Mouse (Mus musculus): ENCODE measurements around the gene Zbtb4.
"Not testable (repeated sequence)": the region's sequence is repeated elsewhere in the genome, so short reads cannot be mapped to it uniquely, and the experiment has no call there.

Zbtb4 gene

DNA sequence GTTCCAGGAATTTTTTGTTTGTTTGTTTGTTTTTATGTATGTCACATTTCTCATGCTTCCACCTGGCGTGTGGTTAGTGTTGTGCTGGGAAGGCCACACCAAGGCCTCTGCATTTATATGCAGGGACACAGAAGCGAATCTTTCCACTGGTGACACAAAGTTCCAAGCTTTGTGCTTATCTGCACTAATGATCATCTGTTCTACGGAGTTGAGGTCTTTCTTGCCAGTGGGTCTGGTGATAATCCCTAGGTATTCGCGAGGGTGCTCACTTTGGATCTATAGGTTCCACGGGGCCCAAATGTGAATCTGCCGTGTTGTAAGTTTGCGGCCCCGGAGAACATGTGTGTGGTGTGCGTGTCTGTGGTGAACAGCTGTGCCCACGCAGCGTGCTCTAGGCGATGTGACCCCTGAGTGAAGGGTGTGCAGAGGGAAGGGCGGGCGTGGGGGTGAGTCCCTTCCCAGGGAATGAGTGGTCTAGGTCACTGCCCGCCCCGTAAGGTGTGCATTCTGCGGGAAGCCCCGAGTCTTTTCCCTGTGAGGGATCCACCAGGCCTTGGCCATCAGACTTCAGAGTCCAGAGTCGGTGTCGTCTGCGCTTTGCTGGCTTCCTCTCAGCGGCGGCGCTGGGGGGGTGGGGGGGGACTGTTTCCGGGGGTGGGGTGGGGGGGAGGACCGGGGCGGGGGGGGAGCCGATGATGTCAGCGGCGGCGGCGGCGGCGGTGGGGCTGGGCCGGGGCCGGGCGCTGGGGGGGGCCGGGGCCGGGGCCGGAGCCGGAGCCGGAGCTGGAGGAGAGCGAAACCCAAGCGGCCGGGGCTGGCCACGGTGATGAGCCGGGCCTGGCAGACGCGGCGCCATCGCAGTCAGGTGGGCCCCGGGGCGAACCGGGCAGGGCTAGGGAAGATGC, at the start of gene Zbtb4:
Gene Zbtb4, plus strand, starts transcription at position 692 of the 905 bp plus-strand sequence.
- no peak for DNase-seq (ENCODE audit: low read depth in 1 of 2, low spot score in 2 of 2)

DNA sequence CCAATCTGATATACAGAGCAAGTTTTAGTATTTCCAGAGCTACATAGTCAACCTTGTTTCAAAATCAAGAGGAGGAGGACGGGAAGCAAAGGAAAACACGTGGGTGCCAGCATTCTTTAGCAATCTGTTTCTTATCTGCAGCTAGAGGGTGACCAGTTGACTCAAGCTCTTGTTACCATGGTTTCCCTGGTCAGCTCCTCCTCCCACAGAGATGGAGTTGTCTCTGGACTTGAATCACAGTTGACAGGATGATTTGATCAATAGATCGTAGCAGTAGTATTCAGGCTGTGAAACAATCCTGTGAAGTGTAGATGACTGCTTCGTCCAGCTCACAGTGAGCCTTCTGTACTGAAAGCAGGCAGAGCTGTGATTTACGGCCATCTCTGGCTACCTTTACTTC, 49.8 kb upstream of the Zbtb4 start:
- no peak for DNase-seq (ENCODE audit: low read depth in 1 of 2, low spot score in 2 of 2)

DNA sequence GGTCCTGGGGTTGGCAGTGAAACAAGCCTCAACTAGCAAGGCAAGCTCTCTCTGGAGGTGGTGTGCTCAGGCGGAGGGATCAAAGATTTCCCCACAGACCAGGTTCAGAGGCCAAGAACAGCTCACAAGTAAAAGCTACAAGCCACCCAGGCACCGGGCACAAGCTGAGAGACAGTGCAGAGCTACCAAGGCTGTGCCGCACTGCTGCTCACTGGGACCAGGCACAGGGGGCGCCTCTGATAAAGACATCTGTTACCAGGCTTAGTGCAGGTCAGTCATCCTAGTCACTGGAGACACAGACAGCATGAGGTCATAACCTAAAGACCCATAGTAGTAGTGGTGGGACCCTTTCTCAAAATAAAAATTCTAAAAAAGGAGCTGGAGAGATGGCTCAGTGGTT, 48.8 kb upstream of the Zbtb4 start:
- no peak for DNase-seq (ENCODE audit: low read depth in 1 of 2, low spot score in 2 of 2)

DNA sequence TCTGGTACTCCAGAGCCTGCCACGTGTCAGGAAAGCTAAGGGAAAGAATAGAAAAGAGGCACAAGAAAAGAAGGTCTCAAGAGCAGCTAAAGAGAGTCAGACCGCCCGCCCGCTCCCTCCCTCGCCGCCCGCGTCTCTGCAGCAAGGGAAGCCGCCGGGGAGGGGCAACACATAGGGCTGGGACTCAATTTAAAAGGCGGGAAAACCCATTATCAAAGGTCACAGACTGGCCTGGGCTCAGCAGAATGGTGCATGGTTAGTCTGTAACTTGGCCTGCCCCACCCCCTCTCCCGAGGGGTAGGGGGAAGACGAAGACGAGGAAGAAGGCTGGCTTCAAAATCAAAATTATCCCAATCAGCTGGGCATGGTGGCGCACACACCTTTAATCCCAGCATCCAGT, 47.1 kb upstream of the Zbtb4 start:
- no peak for DNase-seq (ENCODE audit: low read depth in 1 of 2, low spot score in 2 of 2)

DNA sequence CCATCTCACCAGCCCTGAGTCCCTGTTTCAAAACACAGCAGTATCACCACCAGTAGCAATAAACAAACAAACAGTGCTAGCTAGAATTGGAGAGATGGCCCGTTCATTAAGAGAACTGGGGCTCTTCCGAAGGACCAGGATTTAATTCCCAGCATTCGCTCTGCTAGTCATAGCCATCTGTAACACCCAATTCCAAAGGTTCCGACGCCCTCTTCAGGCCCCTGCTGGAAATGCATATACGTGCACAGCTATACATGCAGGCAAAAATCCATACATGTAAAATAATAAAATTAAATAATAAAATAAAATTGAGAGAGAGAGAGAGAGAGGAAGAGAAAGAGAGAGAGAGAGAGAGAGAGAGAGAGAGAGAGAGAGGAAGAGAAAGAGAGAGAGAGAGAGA, 46.3 kb upstream of the Zbtb4 start:
- DNase-seq (ENCODE audit: low read depth in 1 of 2, low spot score in 2 of 2) = no peak

DNA sequence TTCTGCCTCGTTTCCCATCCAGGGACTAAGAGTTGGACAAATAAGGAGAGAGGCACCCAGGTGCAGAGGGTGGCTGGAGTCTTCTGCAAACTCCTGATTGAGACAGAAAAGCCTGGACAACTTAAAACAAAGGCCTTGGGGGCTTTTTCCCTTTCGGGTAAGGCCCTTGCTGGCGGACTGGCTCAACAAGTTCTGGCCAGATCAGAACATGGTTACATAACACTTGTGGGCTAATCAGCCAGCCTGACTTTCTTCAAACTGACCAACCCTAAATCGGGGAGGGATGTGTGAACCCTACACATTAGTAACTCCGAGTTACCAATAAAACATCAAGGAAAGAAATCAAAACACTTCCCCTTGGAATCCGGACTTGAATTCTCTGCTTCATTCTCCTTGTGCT, 44.9 kb upstream of the Zbtb4 start:
- DNase-seq (ENCODE audit: low read depth in 1 of 2, low spot score in 2 of 2) = no peak

DNA sequence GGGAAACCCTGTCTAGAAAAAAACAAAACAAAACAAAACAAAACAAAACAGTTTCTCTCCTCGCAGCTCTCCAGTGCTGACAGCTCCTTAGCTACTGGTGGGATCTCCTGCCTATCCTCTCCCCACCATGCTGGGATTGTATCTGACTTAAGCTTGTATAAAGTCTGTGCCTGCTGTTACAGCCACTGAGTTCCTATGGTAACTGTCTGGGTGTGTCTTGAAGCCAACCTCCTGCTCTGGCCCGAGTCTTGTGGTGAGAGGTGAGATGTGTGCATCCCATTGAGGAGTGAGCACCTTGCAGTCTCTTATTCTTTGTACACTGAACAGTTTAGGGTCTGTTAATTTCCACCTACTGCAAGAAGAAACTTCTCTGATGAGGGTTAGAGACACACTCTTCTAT, 42.6 kb upstream of the Zbtb4 start:
- DNase-seq (ENCODE audit: low read depth in 1 of 2, low spot score in 2 of 2) = no peak

DNA sequence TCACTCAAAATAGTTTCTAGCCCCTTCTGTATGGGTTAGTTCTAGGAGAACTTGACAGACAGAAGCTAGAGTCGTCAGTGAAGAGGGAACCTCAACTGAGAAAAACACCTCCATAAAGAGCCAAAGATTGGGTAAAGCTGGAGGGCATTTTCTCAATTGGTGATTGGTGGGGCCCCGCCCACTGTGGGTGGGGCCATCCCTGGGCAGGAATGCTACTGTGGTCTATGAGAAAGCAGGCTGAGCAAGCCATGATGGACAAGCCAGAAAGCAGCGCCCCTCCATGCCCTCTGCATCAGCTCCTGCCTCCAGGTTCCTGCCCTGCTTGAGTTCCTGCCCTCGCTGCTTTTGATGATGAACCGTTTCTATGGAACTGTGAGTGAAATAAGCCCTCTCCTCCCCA, 39.8 kb upstream of the Zbtb4 start:
- DNase-seq (ENCODE audit: low read depth in 1 of 2, low spot score in 2 of 2) = no peak

DNA sequence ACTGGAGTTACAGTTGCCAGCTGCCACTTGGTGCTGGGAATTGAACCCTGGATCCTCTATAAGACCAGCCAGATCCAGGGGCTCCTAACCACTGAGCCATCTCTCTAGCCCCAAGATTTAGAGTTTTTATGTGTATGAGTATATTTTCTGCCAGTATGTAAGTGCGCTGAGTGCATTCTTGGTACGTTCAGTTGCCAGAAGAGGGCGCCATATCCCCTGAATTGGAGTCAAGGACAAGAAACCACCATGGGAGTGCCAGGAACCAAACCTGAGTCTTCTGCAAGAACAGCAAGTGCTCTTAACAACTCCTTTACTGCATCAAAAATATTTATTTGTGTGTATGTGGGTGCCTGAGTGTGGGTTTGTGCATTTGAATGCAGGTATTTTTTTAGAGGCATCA, 36.6 kb upstream of the Zbtb4 start:
- peak; percentile 28 to 66 for DNase-seq (ENCODE audit: low read depth in 1 of 2, low spot score in 2 of 2)

DNA sequence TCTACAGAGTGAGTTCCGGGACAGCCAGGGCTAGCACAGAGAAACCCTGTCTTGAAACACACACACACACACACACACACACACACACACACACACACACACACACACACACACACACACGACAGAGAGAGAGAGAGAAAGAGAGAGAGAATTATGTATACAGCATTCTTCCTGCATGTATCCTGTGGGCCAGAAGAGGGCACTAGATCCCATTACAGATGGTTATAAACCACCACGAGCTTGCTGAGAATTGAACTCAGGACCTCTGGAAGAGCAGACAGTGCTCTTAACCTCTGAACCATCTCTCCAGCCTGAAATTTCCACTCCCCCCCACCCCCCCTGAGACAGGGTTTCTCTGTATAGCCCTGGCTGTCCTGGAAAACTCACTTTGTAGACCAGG, 34.3 kb upstream of the Zbtb4 start:
- DNase-seq (ENCODE audit: low read depth in 1 of 2, low spot score in 2 of 2) = not testable (repeated sequence)

DNA sequence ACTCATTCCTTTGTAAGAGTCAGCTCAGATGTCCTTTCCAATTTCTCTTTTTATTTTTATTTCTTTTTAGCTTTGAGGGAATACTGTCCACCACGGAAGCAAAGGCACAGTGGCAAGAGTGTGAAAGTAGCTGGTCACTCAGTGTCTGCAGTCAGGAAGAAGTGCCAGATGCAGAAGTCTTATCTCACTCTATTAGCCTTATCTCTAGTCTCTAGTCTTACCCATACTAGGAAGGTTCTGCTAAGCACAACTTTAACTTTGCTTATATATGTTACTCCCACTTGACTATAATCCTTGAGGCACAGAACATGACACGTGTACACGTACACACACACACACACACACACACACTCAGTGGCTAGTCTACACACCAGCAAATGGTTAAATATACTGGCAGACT, 14.1 kb upstream of the Zbtb4 start:
- no peak for DNase-seq (ENCODE audit: low read depth in 1 of 2, low spot score in 2 of 2)

DNA sequence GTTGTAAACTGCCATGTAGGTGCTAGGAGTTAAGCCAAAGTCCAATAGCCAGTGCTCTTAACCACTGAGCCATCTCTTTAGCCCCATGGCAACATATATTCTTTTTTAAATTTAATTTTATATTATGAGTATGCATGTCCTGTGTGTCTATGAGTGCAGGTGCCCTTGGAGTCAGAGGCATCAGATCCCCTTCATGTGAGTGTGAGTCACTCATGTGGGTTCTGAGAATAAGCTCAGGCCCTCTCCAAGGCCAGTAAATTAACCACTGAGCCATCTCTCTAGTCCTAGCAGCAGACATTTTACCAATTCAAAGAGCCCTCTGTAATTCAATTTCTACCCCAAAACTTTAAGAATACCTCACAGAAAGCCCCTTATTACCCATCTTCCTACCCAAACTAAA, 13.0 kb upstream of the Zbtb4 start:
- DNase-seq (ENCODE audit: low read depth in 1 of 2, low spot score in 2 of 2) = no peak

DNA sequence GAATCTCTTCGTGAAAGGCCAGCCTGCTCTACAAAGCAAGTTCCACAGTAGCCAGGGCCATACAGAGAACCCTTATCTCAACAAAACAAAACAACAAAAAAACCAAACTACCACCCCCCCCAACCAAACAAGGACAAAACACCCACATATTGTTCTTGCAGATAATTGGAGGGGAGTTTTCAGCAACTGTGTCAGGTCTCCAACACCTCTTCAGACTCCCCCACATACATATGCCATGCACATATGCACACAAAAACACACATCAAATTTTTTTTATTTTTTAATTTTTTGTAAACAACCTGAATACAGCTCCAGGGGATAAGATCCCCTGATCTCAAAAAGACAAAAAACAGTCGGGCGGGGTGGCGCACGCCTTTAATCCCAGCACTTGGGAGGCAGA, 11.5 kb upstream of the Zbtb4 start:
- no peak for DNase-seq (ENCODE audit: low read depth in 1 of 2, low spot score in 2 of 2)

DNA sequence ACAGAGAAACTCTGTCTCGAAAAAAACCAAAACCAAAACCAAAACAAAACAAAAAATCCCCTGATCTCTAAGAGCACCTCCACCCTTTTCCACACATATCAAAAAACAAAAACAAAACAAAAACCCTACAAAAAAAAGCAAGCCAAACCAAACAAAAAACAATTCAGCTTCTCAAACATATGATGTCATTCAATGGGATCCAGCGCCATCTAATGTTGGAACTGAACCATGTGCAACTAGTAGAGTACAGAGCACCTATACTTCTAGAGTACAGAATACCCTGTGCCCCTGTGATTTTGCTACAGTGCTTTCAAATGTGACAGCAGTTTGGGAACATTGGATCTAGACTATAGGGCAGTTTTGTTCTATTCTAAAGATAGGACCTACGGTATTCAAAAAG, 11.0 kb upstream of the Zbtb4 start:
- DNase-seq (ENCODE audit: low read depth in 1 of 2, low spot score in 2 of 2) = no peak

DNA sequence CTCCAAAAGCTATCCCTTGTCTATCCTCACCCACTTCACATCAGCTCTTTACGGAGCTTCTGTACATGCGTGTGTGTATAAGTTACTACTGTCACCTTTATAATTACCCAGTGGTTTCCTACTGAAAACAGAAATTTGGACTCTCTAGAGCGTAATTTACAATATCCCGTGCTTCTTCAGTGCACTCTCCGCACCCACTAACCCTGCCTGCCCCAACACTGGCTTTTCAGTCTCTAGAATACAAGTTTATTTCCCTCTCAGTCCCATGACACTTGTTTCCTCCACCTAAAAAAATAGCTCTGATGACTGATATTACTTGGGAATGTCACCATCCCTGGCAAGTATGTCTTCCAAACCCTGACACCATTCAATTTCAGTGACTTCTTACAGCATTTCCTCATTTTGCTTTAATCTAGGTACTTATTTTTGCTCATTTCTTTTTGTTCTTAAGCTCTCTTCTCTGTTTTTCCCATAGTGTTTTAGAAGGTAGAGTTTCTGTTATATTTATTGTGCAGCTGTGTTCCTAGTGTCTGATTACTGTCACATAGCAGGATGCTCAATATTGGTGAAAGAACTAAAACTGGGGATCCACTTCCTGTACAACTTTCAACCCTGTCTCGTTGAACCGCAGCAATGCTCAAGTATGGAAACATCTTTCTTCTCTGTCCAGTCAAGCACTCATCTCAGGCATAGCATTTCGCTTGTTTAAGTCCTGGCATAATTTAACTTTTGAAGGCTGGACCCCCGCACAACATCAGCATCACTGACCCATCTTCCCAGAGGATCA, 8.2 kb upstream of the Zbtb4 start:
- no peak for DNase-seq (ENCODE audit: low read depth in 1 of 2, low spot score in 2 of 2)

DNA sequence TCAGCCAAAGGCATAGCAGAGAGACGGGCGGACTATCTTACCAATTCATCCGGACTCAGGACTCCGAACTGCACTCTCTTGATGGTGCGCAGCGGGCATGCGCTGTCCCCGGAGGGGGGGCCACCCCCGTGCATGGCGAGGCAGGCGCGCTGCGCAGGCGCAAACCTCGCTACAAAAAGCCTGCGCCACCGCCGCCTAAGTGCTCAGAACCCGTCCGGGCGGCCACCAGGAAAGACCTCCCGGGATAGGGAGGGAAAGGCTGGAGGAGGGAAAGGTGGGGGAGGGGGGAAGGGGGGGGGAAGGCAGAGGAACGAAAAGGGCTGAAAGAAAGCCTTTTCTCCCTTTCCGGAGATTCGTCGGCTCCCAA, 7.6 kb upstream of the Zbtb4 start:
- DNase-seq (ENCODE audit: low read depth in 1 of 2, low spot score in 2 of 2) = peak; percentile 78 to 92

DNA sequence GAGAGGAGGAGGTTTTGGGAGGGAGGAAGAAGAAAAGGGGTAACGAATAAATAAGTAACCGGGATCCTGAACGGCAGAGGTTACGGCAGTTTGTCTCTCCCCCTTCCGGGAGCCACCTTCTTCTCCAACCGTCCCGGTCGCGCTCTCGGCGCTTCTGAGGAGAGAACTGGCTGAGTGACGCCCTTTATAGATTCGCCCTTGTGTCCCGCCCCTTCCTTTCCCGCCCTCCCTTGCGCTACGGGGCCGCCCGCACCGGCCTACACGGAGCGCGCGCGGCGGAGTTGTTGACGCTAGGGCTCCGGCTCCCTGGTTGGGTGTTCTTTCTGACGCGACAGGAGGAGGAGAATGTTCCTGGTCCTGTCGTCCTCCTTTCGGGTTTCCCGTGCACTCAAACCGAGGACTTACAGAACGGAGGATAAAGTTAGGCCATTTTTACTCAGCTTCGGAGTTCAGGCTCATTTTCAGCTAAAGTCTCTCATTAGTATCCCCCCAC, 7.2 kb upstream of the Zbtb4 start, which contains the start of gene Polr2a:
Gene Polr2a, minus strand, starts transcription at position 160 of the 493 bp plus-strand sequence.
- peak; percentile 95 to 98 for DNase-seq (ENCODE audit: low read depth in 1 of 2, low spot score in 2 of 2)

DNA sequence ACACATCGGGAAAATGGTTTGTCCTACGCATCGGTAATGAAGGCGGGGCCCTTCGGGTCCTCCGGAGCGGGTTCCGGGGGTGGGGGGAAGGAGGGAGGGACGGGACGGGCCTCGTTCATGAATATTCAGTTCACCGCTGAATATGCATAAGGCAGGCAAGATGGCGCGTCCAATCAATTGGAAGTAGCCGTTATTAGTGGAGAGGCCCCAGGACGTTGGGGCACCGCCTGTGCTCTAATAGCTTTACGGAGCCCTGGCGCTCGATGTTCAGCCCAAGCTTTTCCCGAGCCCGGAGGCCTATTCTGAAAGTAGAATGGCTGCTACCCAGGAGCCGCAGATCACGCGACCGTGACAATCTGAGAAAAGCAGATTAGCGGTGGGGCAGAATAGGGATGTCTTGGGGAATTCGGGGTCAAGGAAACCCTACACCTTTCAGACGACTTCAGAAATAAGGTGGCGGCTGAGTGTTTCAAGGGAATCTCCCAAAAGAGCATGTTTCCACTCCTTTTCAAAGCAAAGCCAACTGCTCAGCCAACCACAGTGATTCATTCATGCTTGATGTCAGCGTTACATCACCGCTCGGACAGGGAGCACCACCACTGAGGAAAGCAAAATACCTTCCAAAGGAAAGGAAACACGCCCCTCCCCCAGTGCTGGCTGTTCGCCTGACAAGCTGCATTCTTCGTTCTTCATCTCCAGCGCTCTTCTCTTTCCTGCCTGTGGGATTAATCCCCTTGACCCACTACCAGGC, 6.6 kb upstream of the Zbtb4 start:
- DNase-seq (ENCODE audit: low read depth in 1 of 2, low spot score in 2 of 2) = peak in 1 of 2 experiments; percentile 32

DNA sequence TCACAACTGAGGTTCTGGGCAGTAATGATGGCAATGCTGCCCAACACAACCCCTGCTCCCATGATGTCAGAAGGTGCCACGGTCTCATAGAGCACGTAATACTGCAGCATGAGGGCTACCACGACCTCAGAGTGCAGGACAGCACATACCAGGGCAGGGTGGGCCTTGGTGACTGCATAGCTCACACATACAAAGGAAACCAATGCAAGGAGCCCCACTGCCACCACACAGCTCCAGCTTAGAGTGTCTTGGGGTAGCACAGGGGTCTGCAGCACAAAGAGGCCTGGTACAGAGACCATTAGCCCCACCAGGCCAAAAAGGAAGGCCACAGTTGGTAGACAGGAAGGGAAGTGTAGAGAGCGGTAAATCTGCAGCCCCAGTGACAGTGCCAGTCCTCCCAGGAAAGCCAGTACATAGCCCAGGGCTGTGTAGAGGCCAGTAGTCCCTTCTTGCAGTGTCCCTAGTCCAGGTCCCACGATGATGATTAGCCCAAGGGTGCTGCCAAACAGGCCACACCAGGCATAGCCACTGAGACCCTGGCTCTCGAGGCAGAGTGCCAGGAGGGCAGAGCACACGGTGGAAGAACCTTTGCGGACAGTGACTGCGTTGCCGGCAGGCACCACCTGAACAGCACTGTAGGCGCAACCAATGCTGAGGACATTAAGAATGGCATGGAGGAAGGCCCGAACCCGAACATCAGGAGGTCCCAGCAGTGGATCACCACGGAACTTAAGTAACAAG, 5.4 kb upstream of the Zbtb4 start:
- no peak for DNase-seq (ENCODE audit: low read depth in 1 of 2, low spot score in 2 of 2)

DNA sequence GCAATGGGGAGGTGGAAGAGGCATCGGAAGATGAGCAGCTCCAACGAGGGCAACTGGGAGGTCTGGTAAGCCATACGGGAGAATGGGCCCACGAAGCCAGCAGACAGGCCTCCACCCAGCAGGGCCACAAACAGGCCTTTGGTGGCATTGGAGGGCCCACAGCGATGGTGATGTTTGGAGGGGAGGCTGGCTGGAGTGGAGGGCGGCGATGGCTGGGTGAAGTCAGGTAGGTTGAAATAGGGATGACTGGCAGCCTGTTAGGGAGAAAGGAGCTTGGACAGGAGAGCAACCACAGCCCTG, 4.9 kb upstream of the Zbtb4 start:
- no peak for DNase-seq (ENCODE audit: low read depth in 1 of 2, low spot score in 2 of 2)

DNA sequence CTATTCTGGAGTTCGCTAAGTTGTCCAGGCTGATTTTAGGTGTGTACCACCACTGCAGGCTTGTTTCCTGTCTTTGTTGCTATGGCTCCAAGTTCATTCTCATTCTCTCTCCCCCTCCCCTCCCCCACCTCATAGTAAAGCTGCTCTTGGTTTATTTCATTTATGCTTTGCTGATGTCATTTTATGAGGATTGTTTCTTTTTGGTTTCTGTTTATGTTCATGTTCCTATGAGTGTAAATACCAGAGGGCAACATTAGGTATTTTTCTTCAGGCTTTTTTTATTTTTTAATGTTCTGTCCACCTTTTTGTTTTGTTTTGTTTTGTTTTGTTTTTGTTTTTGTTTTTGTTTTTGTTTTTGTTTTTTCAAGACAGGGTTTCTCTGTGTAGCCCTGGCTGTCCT, 3.8 kb upstream of the Zbtb4 start, which contains the start of gene Slc35g3:
Gene Slc35g3, minus strand, starts transcription at position 101 of the 400 bp plus-strand sequence.
- DNase-seq (ENCODE audit: low read depth in 1 of 2, low spot score in 2 of 2) = no peak

Data from monocyte, adult 2 months (primary cell).